Mouse (Mus musculus): ENCODE results near the gene Rangap1.
A peak's percentile ranks its signal among the peaks of the same experiment; 100 is the strongest.

Gene Rangap1

GRCm38 (mm10) chr15:81744992-81745600, at the start of gene Rangap1, which contains the start of gene Zc3h7b:
Gene Rangap1, minus strand, starts transcription at chr15:81745530.
Gene Zc3h7b, plus strand, starts transcription at chr15:81745057.
- DNase-seq (ENCODE audit: low spot score in 2 of 2), result peak; percentile 61

- DNase-seq (ENCODE audit: low spot score in 2 of 2), result no peak
These were observed 47.1 kb upstream of the Rangap1 start for GRCm38 (mm10) chr15:81792444-81792843.

GRCm38 (mm10) chr15:81787525-81787924, 42.2 kb upstream of the Rangap1 start:
- DNase-seq (ENCODE audit: low spot score in 2 of 2), result no peak

GRCm38 (mm10) chr15:81785701-81786100, 40.4 kb upstream of the Rangap1 start:
- no peak for DNase-seq (ENCODE audit: low spot score in 2 of 2)

- no peak for DNase-seq (ENCODE audit: low spot score in 2 of 2)
These were observed 39.4 kb upstream of the Rangap1 start for GRCm38 (mm10) chr15:81784762-81785161.

- DNase-seq (ENCODE audit: low spot score in 2 of 2), result peak; percentile 75 to 78
These were observed 36.5 kb upstream of the Rangap1 start for GRCm38 (mm10) chr15:81781816-81782215.

- DNase-seq (ENCODE audit: low spot score in 2 of 2), result no peak
These were observed 31.5 kb upstream of the Rangap1 start for GRCm38 (mm10) chr15:81776631-81777422.

GRCm38 (mm10) chr15:81774505-81775171, 29.3 kb upstream of the Rangap1 start:
- no peak for DNase-seq (ENCODE audit: low spot score in 2 of 2)

GRCm38 (mm10) chr15:81772431-81773120, 27.2 kb upstream of the Rangap1 start:
- DNase-seq (ENCODE audit: low spot score in 2 of 2), result no peak

- DNase-seq (ENCODE audit: low spot score in 2 of 2), result no peak
These were observed 23.7 kb upstream of the Rangap1 start for GRCm38 (mm10) chr15:81769037-81769436.

- DNase-seq (ENCODE audit: low spot score in 2 of 2), result no peak
These were observed 21.1 kb upstream of the Rangap1 start for GRCm38 (mm10) chr15:81766439-81766838.

GRCm38 (mm10) chr15:81765651-81766050, 20.3 kb upstream of the Rangap1 start:
- DNase-seq (ENCODE audit: low spot score in 2 of 2), result no peak

- peak in 1 of 2 experiments; percentile 16 for DNase-seq (ENCODE audit: low spot score in 2 of 2)
These were observed 19.2 kb upstream of the Rangap1 start for GRCm38 (mm10) chr15:81764573-81764972.

GRCm38 (mm10) chr15:81761959-81762358, 16.6 kb upstream of the Rangap1 start:
- no peak for DNase-seq (ENCODE audit: low spot score in 2 of 2)

- DNase-seq (ENCODE audit: low spot score in 2 of 2), result no peak
These were observed 16.1 kb upstream of the Rangap1 start for GRCm38 (mm10) chr15:81761381-81761780.

- DNase-seq (ENCODE audit: low spot score in 2 of 2), result no peak
These were observed 15.2 kb upstream of the Rangap1 start for GRCm38 (mm10) chr15:81760361-81761079.

- no peak for DNase-seq (ENCODE audit: low spot score in 2 of 2)
These were observed 14.2 kb upstream of the Rangap1 start for GRCm38 (mm10) chr15:81759542-81759941.

GRCm38 (mm10) chr15:81758701-81759100, 13.4 kb upstream of the Rangap1 start:
- DNase-seq (ENCODE audit: low spot score in 2 of 2), result no peak

- no peak for DNase-seq (ENCODE audit: low spot score in 2 of 2)
These were observed 8.3 kb upstream of the Rangap1 start for GRCm38 (mm10) chr15:81753669-81754068.

GRCm38 (mm10) chr15:81749742-81750141, 4.4 kb upstream of the Rangap1 start:
- DNase-seq (ENCODE audit: low spot score in 2 of 2), result no peak

- DNase-seq (ENCODE audit: low spot score in 2 of 2), result peak; percentile 42 to 43
These were observed 328 bp upstream of the Rangap1 start for GRCm38 (mm10) chr15:81745601-81746114.
